Mouse (Mus musculus): ENCODE results near the gene Gm17190. TPM values are rescaled to one million over a fixed set of nuclear protein-coding genes. Genes with fewer than 3 reads are reported as not detected.
A peak's percentile ranks its signal among the peaks of the same experiment; 100 is the strongest.
"Not testable (repeated sequence)": the region's sequence is repeated elsewhere in the genome, so short reads cannot be mapped to it uniquely, and the experiment has no call there.

The Gm17190 gene
- total RNA-seq (2021): not detected

DNA sequence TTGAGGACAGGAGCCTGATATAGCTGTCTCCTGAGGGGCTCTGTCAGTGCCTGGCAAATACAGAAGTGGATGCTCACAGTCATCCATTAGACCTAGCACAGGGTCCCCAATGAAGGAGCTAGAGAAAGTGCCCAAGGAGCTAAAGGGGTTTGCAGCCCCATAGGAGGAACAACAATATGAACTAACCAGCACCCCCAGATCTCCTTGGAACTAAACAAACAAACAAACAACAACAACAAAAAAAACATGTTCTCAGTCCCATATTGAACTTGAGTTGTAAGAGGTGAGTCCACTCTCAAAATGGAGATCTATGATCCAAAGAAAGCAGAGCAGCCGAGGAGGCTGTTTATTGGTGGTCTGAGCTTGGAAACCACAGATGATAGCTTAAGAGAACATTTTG, at the start of gene Gm17190:
Gene Gm17190 (plus strand): TSS at position 301 of the 400 bp plus-strand sequence.
- DNase-seq (ENCODE audit: extremely low spot score in 1 of 2, low spot score in 2 of 2); intact Hi-C loops (cut with DNase I): not testable (repeated sequence)

- DNase-seq (ENCODE audit: extremely low spot score in 1 of 2, low spot score in 2 of 2): no peak
- intact Hi-C loops (cut with DNase I): loop anchor here (10.0 kb wide), 1 partner anchor 555 kb away; no protein-coding TSS in a partner anchor
These were observed 42.3 kb upstream of the Gm17190 start for GRCm38 (mm10) chr13:96039536-96039935.

DNA sequence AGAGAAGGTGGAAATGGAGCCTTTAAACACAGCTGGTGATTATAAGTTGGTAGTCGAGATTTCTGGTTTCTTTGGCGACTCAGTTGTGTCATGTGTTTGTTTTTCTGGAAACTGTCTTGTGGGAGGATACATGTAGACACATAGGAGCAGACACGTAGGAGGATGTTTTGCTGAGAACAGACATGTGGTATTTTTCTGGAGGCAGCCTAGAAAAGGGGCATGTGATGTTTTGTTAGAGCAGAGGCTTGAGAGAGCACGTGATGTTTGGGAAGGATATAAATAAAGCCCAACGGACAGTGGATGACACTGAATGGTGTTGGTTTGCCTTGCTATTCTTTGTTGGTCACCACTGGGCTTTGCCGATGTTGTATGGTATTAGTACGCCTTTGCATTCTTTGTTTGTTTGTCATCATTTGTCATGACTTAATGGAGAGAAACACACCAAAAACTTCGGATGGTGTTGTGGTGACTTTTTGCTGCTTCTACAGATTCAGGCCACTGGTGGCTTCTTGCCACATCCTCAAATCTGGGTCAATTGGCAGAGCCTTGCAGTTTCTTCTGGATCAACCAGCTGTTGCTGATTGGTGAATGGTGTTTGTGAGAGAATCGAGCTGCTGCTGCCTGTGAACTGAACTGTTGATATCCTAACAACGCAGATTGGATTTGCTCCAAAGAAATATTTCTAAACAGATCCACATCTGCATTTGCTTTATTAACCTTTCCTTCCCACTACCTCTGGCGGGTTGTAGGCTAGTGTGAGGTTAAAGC, 41.4 kb upstream of the Gm17190 start:
- intact Hi-C loops (cut with DNase I): no loop called here
- no peak for DNase-seq (ENCODE audit: extremely low spot score in 1 of 2, low spot score in 2 of 2)

- no peak for DNase-seq (ENCODE audit: extremely low spot score in 1 of 2, low spot score in 2 of 2)
- intact Hi-C loops (cut with DNase I): no loop called here
These were observed 36.5 kb upstream of the Gm17190 start for GRCm38 (mm10) chr13:96045396-96045795.

DNA sequence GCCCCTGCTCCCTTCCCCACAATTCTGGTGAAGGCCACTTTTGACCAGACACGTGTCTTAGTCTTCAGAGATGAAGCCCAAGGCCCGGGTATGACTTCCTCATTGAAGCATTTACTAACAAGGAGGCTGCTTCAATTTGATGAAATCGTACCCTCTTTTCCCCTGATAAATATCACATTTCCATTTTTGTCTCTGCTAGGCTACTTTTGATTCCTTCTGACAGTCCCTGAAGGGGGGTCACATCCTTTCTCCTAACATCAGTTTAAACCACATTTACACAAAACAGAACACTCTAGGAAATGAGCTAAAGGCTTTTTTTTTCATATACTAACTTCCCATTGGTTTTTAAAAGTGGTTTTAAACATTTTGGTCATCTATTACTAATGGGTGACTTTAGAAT, 29.1 kb upstream of the Gm17190 start:
- intact Hi-C loops (cut with DNase I): no loop called here

GRCm38 (mm10) chr13:96073555-96073954, 8.3 kb upstream of the Gm17190 start:
- no peak for DNase-seq (ENCODE audit: extremely low spot score in 1 of 2, low spot score in 2 of 2)
- intact Hi-C loops (cut with DNase I): no loop called here

More for the DNA sequence above, 29.1 kb upstream of the Gm17190 start:
- no peak for DNase-seq (ENCODE audit: extremely low spot score in 1 of 2, low spot score in 2 of 2)

DNA sequence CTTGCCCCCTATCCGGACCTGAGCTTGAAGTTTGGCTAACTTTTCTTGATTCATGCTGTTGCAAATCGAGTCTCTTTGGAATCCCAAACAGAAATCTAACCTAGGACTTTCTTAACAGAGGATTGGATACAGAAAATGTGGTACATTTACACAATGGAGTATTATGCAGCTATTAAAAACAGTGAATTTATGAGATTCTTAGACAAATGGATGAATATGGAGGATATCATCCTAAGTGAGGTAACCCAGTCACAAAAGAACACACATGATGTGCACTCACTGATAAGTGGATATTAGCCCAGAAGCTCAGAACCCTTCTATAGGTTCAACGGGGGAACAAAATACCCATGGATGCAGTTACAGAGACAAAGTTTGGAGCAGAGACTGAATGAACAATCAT, 578 bp upstream of the Gm17190 start, which contains the start of gene Gm20075:
Gene Gm20075 (minus strand): TSS at position 101 of the 400 bp plus-strand sequence.
- intact Hi-C loops (cut with DNase I); DNase-seq (ENCODE audit: extremely low spot score in 1 of 2, low spot score in 2 of 2): not testable (repeated sequence)

GRCm38 (mm10) chr13:96085581-96086302, 3.9 kb downstream of the Gm17190 start:
- intact Hi-C loops (cut with DNase I): no loop called here
- no peak for DNase-seq (ENCODE audit: extremely low spot score in 1 of 2, low spot score in 2 of 2)

GRCm38 (mm10) chr13:96090929-96091328, 9.1 kb downstream of the Gm17190 start:
- no peak for DNase-seq (ENCODE audit: extremely low spot score in 1 of 2, low spot score in 2 of 2)
- intact Hi-C loops (cut with DNase I): no loop called here

DNA sequence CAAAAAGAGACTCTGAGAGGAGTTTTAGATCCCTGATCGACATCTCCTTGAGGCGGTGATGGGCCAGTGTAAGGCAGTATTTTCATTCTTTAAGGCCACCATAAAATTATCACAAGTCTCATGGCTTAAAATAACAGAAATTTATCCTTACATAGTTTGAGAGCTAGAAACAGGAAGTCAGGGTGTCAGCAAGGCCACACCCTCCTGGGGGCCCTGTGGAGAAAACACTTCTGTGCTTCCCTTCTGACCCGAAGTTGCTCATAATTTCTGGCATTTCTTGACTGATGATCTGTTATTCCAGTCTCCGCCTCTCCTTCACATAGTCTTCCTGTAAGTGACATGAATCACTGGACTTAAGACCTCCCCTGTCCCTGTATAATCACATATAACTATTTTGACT, 24.5 kb downstream of the Gm17190 start:
- intact Hi-C loops (cut with DNase I): no loop called here
- no peak for DNase-seq (ENCODE audit: extremely low spot score in 1 of 2, low spot score in 2 of 2)

GRCm38 (mm10) chr13:96110767-96111166, 28.9 kb downstream of the Gm17190 start:
- intact Hi-C loops (cut with DNase I): no loop called here
- no peak for DNase-seq (ENCODE audit: extremely low spot score in 1 of 2, low spot score in 2 of 2)

DNA sequence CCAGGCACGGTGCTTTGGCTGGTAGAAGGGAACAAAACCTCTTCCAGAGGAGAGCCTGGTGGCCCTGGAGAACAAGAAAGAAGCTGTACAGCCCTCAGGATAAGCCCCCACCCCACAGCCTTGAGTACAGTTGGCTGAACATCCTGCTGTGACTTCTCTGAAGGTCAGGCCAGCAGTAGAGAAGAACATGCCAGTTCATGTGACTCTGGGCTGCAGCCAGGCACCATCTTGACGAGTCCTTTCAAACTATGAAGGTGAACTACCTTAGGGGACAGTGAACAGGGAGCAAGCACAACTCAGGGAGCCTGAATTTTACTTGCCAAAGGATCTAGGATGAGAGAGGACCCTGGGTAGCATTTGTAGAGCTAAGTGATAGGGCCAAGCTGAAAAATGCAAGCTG, 30.9 kb downstream of the Gm17190 start:
- no peak for DNase-seq (ENCODE audit: extremely low spot score in 1 of 2, low spot score in 2 of 2)
- intact Hi-C loops (cut with DNase I): no loop called here

DNA sequence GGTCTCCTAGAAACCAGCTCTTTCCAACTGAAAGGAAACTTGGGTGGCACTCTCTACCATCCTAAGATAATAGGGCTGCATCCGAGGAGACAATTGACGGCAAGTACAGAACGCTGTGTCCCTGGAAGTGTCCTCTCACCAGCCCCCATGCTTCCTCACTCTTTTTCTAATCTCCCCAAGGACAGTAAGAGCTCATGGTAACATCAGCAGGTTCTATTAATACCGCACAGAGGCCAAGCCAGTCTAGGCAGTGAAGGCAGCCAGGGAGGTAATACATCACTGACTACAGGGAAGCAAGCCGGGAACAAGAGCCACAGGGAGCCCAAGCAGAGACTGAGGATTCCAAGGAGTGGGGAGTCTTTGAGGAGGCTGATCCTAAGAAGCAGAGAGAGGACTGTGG, 43.2 kb downstream of the Gm17190 start:
- intact Hi-C loops (cut with DNase I): no loop called here
- no peak for DNase-seq (ENCODE audit: extremely low spot score in 1 of 2, low spot score in 2 of 2)

GRCm38 (mm10) chr13:96126669-96127068, 44.8 kb downstream of the Gm17190 start:
- intact Hi-C loops (cut with DNase I): no loop called here

GRCm38 (mm10) chr13:96129081-96129480, 47.2 kb downstream of the Gm17190 start:
- intact Hi-C loops (cut with DNase I): no loop called here

More at GRCm38 (mm10) chr13:96126669-96127068, 44.8 kb downstream of the Gm17190 start:
- DNase-seq (ENCODE audit: extremely low spot score in 1 of 2, low spot score in 2 of 2): no peak

GRCm38 (mm10) chr13:96131050-96131449, 49.2 kb downstream of the Gm17190 start:
- intact Hi-C loops (cut with DNase I): no loop called here
- peak; percentile 40 to 77 for DNase-seq (ENCODE audit: extremely low spot score in 1 of 2, low spot score in 2 of 2)

More at GRCm38 (mm10) chr13:96129081-96129480, 47.2 kb downstream of the Gm17190 start:
- no peak for DNase-seq (ENCODE audit: extremely low spot score in 1 of 2, low spot score in 2 of 2)

DNA sequence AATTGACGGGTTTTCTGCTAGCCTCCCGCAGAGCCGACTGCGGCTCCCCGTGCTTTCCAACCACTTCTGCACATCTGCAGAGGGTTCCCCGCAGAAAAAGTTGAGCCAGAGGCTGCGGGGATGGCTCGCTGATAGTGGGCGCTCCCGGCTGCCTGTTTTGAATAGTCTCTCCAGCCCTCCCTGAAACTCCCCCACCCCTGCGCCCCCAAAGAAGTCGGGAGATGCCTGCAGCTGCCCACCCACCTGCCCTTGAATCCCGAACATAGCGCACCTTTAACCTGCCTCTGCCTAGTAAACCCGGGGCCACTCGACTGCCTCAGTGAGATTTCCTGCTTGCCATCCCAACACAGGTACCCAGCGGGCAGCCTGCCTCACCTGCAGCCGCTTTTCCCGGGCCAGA, 50.1 kb downstream of the Gm17190 start:
- intact Hi-C loops (cut with DNase I): no loop called here
- DNase-seq (ENCODE audit: extremely low spot score in 1 of 2, low spot score in 2 of 2): peak in 1 of 2 experiments; percentile 18

GRCm38 (mm10) chr13:96132401-96132816, 50.6 kb downstream of the Gm17190 start, which contains the start of gene Sv2c:
Gene Sv2c, minus strand, starts transcription at chr13:96132577.
- peak; percentile 39 to 76 for DNase-seq (ENCODE audit: extremely low spot score in 1 of 2, low spot score in 2 of 2)
- intact Hi-C loops (cut with DNase I): no loop called here

Data from left cerebral cortex, postnatal 10 days (tissue).